Mouse (Mus musculus): Measurements from ENCODE around the gene Ackr4.

GRCm38 (mm10) chr9:104107482-104107881, 19.3 kb downstream of the Ackr4 start:
- TF ChIP-seq POLR2A (IDR thresholded peaks at IDR 0.05; ENCODE audit: control insufficient read depth, extremely low read depth, insufficient read depth, low read length, poor library complexity) (no peak), CTCF (IDR thresholded peaks at IDR 0.05; ENCODE audit: borderline replicate concordance, control insufficient read depth, extremely low read depth, insufficient read depth, low read length, poor library complexity) (no peak)
